11 mouse cellular contexts compared by ENCODE assay signal in the genomic region with DNA sequence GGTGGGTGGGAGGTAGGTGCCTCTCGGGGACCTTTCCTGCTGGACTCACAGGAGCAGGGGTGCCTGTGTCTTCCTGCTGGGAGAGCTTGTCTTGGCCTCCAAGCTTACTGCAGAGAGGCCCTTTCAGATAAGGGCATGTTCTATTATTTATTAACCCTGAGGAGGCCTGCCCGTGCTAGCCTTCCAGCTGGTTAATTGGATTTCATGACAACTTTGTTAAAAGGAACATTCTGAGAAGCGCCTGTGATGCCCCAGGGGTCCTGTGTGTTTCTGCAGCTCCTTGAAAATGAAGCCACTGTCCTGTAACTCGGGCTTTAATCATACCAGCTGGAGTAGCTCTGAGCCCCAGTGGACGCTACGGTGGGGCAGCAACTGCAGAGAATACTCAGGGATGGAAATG. TPM values are rescaled to one million over a fixed set of nuclear protein-coding genes. Genes with fewer than 3 reads are reported as not detected.
A peak's percentile ranks its signal among the peaks of the same experiment; 100 is the strongest.
DNase-seq lines count a peak whose midpoint lies in the region; ATAC-seq lines count a peak whose summit lies in the region.
"Had no signal": no experiment of that assay in that cellular context is flagged by ENCODE, and none has a peak within 500 bp of the region (broad histone marks: within the 10 kb centered on the region; RNA-seq: fewer than 3 reads in every experiment).

No protein-coding gene starts in this region.

- H3K4me3 ChIP-seq in hindbrain, embryonic 10.5 days: no peak overlapping the region
- H3K4me3 ChIP-seq in hindbrain, embryonic 16.5 days (ENCODE audit: low read length): no peak overlapping the region
- no peak overlapping the region for H3K4me3 ChIP-seq in intestine, embryonic 15.5 days (replicated peaks)
- H3K4me3 ChIP-seq in limb, embryonic 11.5 days (ENCODE audit: low read depth, low read length): no peak overlapping the region
- no peak overlapping the region for H3K4me3 ChIP-seq in stomach, embryonic 14.5 days (ENCODE audit: low read depth, low read length)
- H3K4me3 ChIP-seq: liver, embryonic 15.5 days had no signal

- 6% methylated on average over 6 of the region's 6 CpGs for WGBS in hindbrain, embryonic 10.5 days
- WGBS in hindbrain, embryonic 16.5 days: 10% methylated on average over 6 of the region's 6 CpGs
- WGBS in intestine, embryonic 15.5 days: 24% methylated on average over 6 of the region's 6 CpGs
- 12% methylated on average over 6 of the region's 6 CpGs for WGBS in limb, embryonic 11.5 days
- WGBS in stomach, embryonic 14.5 days: 28% methylated on average over 6 of the region's 6 CpGs

- no peaks in the 10 kb centered on the region for H3K36me3 ChIP-seq in hindbrain, embryonic 10.5 days
- no peaks in the 10 kb centered on the region for H3K36me3 ChIP-seq in hindbrain, embryonic 16.5 days (ENCODE audit: control insufficient read depth, insufficient read depth, low read length)
- no peaks in the 10 kb centered on the region for H3K36me3 ChIP-seq in intestine, embryonic 15.5 days
- H3K36me3 ChIP-seq in limb, embryonic 11.5 days (ENCODE audit: control insufficient read depth, insufficient read depth, low read length): no peaks in the 10 kb centered on the region
- H3K36me3 ChIP-seq in stomach, embryonic 14.5 days (ENCODE audit: control insufficient read depth, insufficient read depth, low read length): no peaks in the 10 kb centered on the region
- H3K36me3 ChIP-seq: liver, embryonic 15.5 days had no signal

- peaks cover 88% of the 10 kb centered on the region for H3K27me3 ChIP-seq in hindbrain, embryonic 10.5 days (ENCODE audit: insufficient read depth, poor library complexity, severe bottlenecking)
- H3K27me3 ChIP-seq in hindbrain, embryonic 16.5 days (replicated peaks; ENCODE audit: control insufficient read depth, insufficient read depth, low read length): no peaks in the 10 kb centered on the region
- peaks cover 11% of the 10 kb centered on the region; the same call in 1 of the 2 replicates for H3K27me3 ChIP-seq in intestine, embryonic 15.5 days (replicated peaks)
- H3K27me3 ChIP-seq in limb, embryonic 11.5 days (ENCODE audit: control insufficient read depth, insufficient read depth, low read length): no peaks in the 10 kb centered on the region
- no peaks in the 10 kb centered on the region for H3K27me3 ChIP-seq in stomach, embryonic 14.5 days (ENCODE audit: control insufficient read depth, insufficient read depth, low read length)
- H3K27me3 ChIP-seq: CH12.LX had no signal

- peak overlapping the region; percentile 67 for H3K27ac ChIP-seq in hindbrain, embryonic 10.5 days
- no peak overlapping the region for H3K27ac ChIP-seq in hindbrain, embryonic 16.5 days (ENCODE audit: low read depth, low read length)
- H3K27ac ChIP-seq in intestine, embryonic 15.5 days: peak overlapping the region; percentile 69
- H3K27ac ChIP-seq in limb, embryonic 11.5 days (replicated peaks; ENCODE audit: low read depth, low read length): peak overlapping the region; percentile 62; the same call in 1 of the 2 replicates
- H3K27ac ChIP-seq in stomach, embryonic 14.5 days (ENCODE audit: low read length): peak overlapping the region; percentile 50; the same call in 1 of the 2 replicates
- H3K27ac ChIP-seq: liver, embryonic 15.5 days had no signal

- H3K4me1 ChIP-seq in hindbrain, embryonic 10.5 days (replicated peaks): peaks cover 71% of the 10 kb centered on the region
- H3K4me1 ChIP-seq in hindbrain, embryonic 16.5 days (ENCODE audit: control insufficient read depth, insufficient read depth, low read depth, low read length): peaks cover 19% of the 10 kb centered on the region
- peaks cover 37% of the 10 kb centered on the region for H3K4me1 ChIP-seq in intestine, embryonic 15.5 days (replicated peaks)
- H3K4me1 ChIP-seq in limb, embryonic 11.5 days (ENCODE audit: control insufficient read depth, insufficient read depth, low read length): peaks cover 27% of the 10 kb centered on the region
- H3K4me1 ChIP-seq in stomach, embryonic 14.5 days (ENCODE audit: control insufficient read depth, insufficient read depth, low read length): peaks cover 28% of the 10 kb centered on the region

- no peak overlapping the region for H3K9ac ChIP-seq in hindbrain, embryonic 16.5 days (ENCODE audit: low read depth, low read length)
- no peak overlapping the region for H3K9ac ChIP-seq in intestine, embryonic 15.5 days
- H3K9ac ChIP-seq in limb, embryonic 11.5 days (ENCODE audit: low read length): no peak overlapping the region; the same call in 1 of the 2 replicates
- no peak overlapping the region for H3K9ac ChIP-seq in stomach, embryonic 14.5 days (replicated peaks; ENCODE audit: low read depth, low read length)
- H3K9ac ChIP-seq: liver, embryonic 15.5 days had no signal

- no peak overlapping the region for H3K4me2 ChIP-seq in hindbrain, embryonic 16.5 days (ENCODE audit: low read length)
- peak overlapping the region; percentile 33 for H3K4me2 ChIP-seq in intestine, embryonic 15.5 days (replicated peaks)
- H3K4me2 ChIP-seq in limb, embryonic 11.5 days (ENCODE audit: low read depth, severe bottlenecking): no peak overlapping the region
- no peak overlapping the region for H3K4me2 ChIP-seq in stomach, embryonic 14.5 days (replicated peaks; ENCODE audit: low read depth, low read length)
- H3K4me2 ChIP-seq: liver, embryonic 15.5 days had no signal

- ATAC-seq in hindbrain, embryonic 16.5 days: no peak
- peak; percentile 76 for ATAC-seq in intestine, embryonic 15.5 days
- ATAC-seq in limb, embryonic 11.5 days (ENCODE audit: insufficient number of reproducible peaks, low FRiP score, low TSS enrichment, low read depth): no peak
- ATAC-seq in stomach, embryonic 14.5 days (ENCODE audit: insufficient number of reproducible peaks, insufficient read depth, low FRiP score, low read depth): no peak

- peak; percentile 44 for DNase-seq in hindbrain, embryonic 10.5 days (ENCODE audit: low spot score)
- no peak for DNase-seq in limb, embryonic 11.5 days (ENCODE audit: low spot score)
- DNase-seq in layer of hippocampus, adult 8-10 months (ENCODE audit: low spot score in 2 of 2): no peak
- no peak for DNase-seq in spleen, adult 18-20 months
- DNase-seq in cerebellum, postnatal 36 days: no peak
- DNase-seq: cerebellum, adult 11 months had no signal

- no peaks in the 10 kb centered on the region for H3K9me3 ChIP-seq in hindbrain, embryonic 10.5 days
- no peaks in the 10 kb centered on the region for H3K9me3 ChIP-seq in hindbrain, embryonic 16.5 days (ENCODE audit: control insufficient read depth, low read length)
- no peaks in the 10 kb centered on the region for H3K9me3 ChIP-seq in intestine, embryonic 15.5 days
- H3K9me3 ChIP-seq in limb, embryonic 11.5 days (ENCODE audit: control insufficient read depth, low read length): no peaks in the 10 kb centered on the region
- no peaks in the 10 kb centered on the region for H3K9me3 ChIP-seq in stomach, embryonic 14.5 days (ENCODE audit: control insufficient read depth, low read depth, low read length)
- H3K9me3 ChIP-seq: liver, embryonic 15.5 days had no signal

RNA-seq across cellular contexts. Expression of a gene that starts 25.1 kb away (rescaled TPM):
- polyA plus RNA-seq in hindbrain, embryonic 10.5 days (2016; fragmentation: Nextera tagmentation; extraction: Ambion mirVana): 12.7 and 15.5 TPM in 2 replicates
- polyA plus RNA-seq in hindbrain, embryonic 16.5 days (2015; fragmentation: Nextera tagmentation; extraction: Ambion mirVana): 8.5 and 18.5 TPM in 2 replicates
- 12.8 and 14.2 TPM in 2 replicates for polyA plus RNA-seq in intestine, embryonic 15.5 days (2015; fragmentation: Nextera tagmentation; extraction: Ambion mirVana)
- polyA plus RNA-seq in limb, embryonic 11.5 days (2014; fragmentation: Nextera tagmentation; extraction: Ambion mirVana): 71.9 and 73.6 TPM in 2 replicates
- polyA plus RNA-seq in stomach, embryonic 14.5 days (2014; fragmentation: Nextera tagmentation; extraction: Ambion mirVana): 21.5 and 27.2 TPM in 2 replicates
- total RNA-seq in layer of hippocampus, adult 8-10 months (2022): 10 to 100 TPM; 13.4 to 17.3 (median 14.7) TPM
- total RNA-seq: CH12.LX had no signal

RNA-seq across cellular contexts. Expression of a gene that starts 59.4 kb away (rescaled TPM):
- 8.1 and 8.9 TPM in 2 replicates for polyA plus RNA-seq in hindbrain, embryonic 10.5 days (2016; fragmentation: Nextera tagmentation; extraction: Ambion mirVana)
- 3.4 and 3.5 TPM in 2 replicates for polyA plus RNA-seq in hindbrain, embryonic 16.5 days (2015; fragmentation: Nextera tagmentation; extraction: Ambion mirVana)
- polyA plus RNA-seq in intestine, embryonic 15.5 days (2015; fragmentation: Nextera tagmentation; extraction: Ambion mirVana): 9.2 and 9.7 TPM in 2 replicates
- 12.3 and 16.6 TPM in 2 replicates for polyA plus RNA-seq in limb, embryonic 11.5 days (2014; fragmentation: Nextera tagmentation; extraction: Ambion mirVana)
- polyA plus RNA-seq in stomach, embryonic 14.5 days (2014; fragmentation: Nextera tagmentation; extraction: Ambion mirVana): 11.1 and 14.2 TPM in 2 replicates
- 1 to 10 TPM; 1.4 to 2.1 (median 1.7) TPM for total RNA-seq in layer of hippocampus, adult 8-10 months (2022)
